Mouse (Mus musculus) embryonic facial prominence, embryonic 13.5 days (tissue): ENCODE data around the gene Gm9495. TPM values are rescaled to one million over a fixed set of nuclear protein-coding genes. Genes with fewer than 3 reads are reported as not detected.

Experiments
- polyA plus RNA-seq: library from polyadenylated mRNA; unstranded; fragments of >200 nt; fragmentation: Nextera tagmentation; extraction: Ambion mirVana; gene quantifications from 2 replicates; pipeline ENCODE4 v1.2.1, GENCODE M21; 2015

Gm9495 gene
- polyA plus RNA-seq, 1 experiment from 2014 or later = not detected

Other genes starting within 250 kb of the Gm9495 start
- 17.6 and 19.2 TPM in 2 replicates for gene Zfp930, start 244.5 kb downstream of the Gm9495 start, polyA plus RNA-seq
- 6.9 and 8.3 TPM in 2 replicates for gene D130040H23Rik, start 182.5 kb downstream of the Gm9495 start, polyA plus RNA-seq
- gene Gm7697, start 69.4 kb upstream of the Gm9495 start, polyA plus RNA-seq = not detected in 2 replicates
- 27.6 and 30.4 TPM in 2 replicates for gene Zfp868, start 172.0 kb upstream of the Gm9495 start, polyA plus RNA-seq
- 2.6 and 3.8 TPM in 2 replicates for gene Zfp964, start 200.9 kb upstream of the Gm9495 start, polyA plus RNA-seq